Mouse (Mus musculus) spleen, adult 2 months (tissue): Measurements from ENCODE around the gene Pa2g4.

Source experiments
- CTCF ChIP-seq: fragments of 200-500 bp; IDR thresholded peaks from 2 replicates; pipeline ENCODE4 v1.5.1; 2011; ENCODE audit warnings: mild to moderate bottlenecking, inconsistent platforms; ENCODE audit not compliant: insufficient read depth, insufficient read length, insufficient replicate concordance; ENCODE audit errors: extremely low read depth
- POLR2A ChIP-seq: fragments of 200-500 bp; IDR thresholded peaks from 2 replicates; pipeline ENCODE4 v1.6.1; 2011; ENCODE audit warnings: low read depth, low read length, inconsistent platforms

DNA sequence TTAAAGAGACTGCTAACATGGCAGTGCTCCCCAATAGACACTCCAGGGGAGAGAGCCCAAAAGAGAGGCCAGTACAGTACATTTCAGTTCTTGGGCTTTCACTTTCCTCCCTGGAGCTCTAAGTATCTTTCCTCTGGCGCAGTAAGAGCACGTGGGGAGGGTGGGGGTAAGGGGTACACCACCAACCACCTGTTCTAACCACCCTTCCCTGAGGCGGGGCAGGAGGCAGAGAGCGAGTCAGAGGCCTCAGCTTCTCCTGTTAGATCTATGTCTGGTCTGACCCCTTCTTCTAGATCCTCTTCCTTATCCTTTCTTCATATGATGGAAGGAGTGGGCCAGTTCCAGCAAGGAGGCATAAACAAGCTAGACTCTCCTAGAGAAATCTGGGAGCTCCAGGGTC lies 21.3 kb upstream of the Pa2g4 start:
- TF ChIP-seq POLR2A (no peak), CTCF (no peak)
